Mouse (Mus musculus) MEL (cell line): ENCODE measurements at regions not wholly inside any gene's neighbourhood (a gene's known extent, or its start where the extent isn't known, plus 50 kb on each side); places are given as distances from the start of the nearest gene placed in this dataset.

ENCODE experiments used
- DNase-seq: peaks from one replicate; pipeline ENCODE4 v3.0.0; 2011; ENCODE audit warnings: low read depth, low spot score
- H3K27ac ChIP-seq: 2 replicates; pipeline ENCODE4 v1.5.1; 2012; ENCODE audit warnings: low read depth, mild to moderate bottlenecking, control low read depth, low read length, moderate library complexity; ENCODE audit not compliant: control insufficient read depth
- H3K27me3 ChIP-seq, 2 experiments: fragments of 150-350 bp in 1 of 2; sonication (generic) in 1 of 2; 2 replicates each; pipeline ENCODE4 v1.6.1; 2012; ENCODE audit warnings: low read length in 2 of 2, mild to moderate bottlenecking in 2 of 2, improper control_type of control experiment in 1 of 2, moderate library complexity in 1 of 2; ENCODE audit not compliant: insufficient read depth in 2 of 2, control insufficient read depth in 1 of 2
- H3K36me3 ChIP-seq, 2 experiments: 2 replicates each; pipeline ENCODE4 v1.6.1; 2012 to 2014; ENCODE audit warnings: low read length in 2 of 2, improper control_type of control experiment in 1 of 2, inconsistent platforms in 1 of 2, mild to moderate bottlenecking in 1 of 2; ENCODE audit not compliant: insufficient read depth in 2 of 2, control insufficient read depth in 1 of 2
- H3K4me1 ChIP-seq, 2 experiments: fragments of 150-350 bp in 1 of 2; sonication (generic) in 1 of 2; 2 replicates each; pipeline ENCODE4 v1.6.1; 2012; ENCODE audit warnings: low read length in 2 of 2, improper control_type of control experiment in 1 of 2, mild to moderate bottlenecking in 1 of 2; ENCODE audit not compliant: insufficient read depth in 2 of 2, control insufficient read depth in 1 of 2
- H3K4me3 ChIP-seq, 2 experiments: fragments of 150-350 bp in 1 of 2; sonication (generic) in 1 of 2; 2 replicates each; pipeline ENCODE4 v1.5.1; 2012; ENCODE audit warnings: low read depth in 2 of 2, low read length in 2 of 2, mild to moderate bottlenecking in 2 of 2, moderate library complexity in 2 of 2, control low read depth in 1 of 2, improper control_type of control experiment in 1 of 2; ENCODE audit not compliant: control insufficient read depth in 1 of 2, insufficient read depth in 1 of 2
- H3K79me2 ChIP-seq: 2 replicates; pipeline ENCODE4 v1.6.1; 2012; ENCODE audit warnings: mild to moderate bottlenecking, low read length, moderate library complexity; ENCODE audit not compliant: control insufficient read depth, poor library complexity, insufficient read depth
- H3K9ac ChIP-seq: 2 replicates; pipeline ENCODE4 v1.6.1; 2012; ENCODE audit warnings: low read depth, mild to moderate bottlenecking, control low read depth, low read length, moderate library complexity; ENCODE audit not compliant: control insufficient read depth, poor library complexity, severe bottlenecking
- H3K9me3 ChIP-seq: fragments of 150-350 bp; sonication (generic); replicated peaks from 2 replicates; pipeline ENCODE4 v1.6.1; 2012; ENCODE audit warnings: mild to moderate bottlenecking, low read length, improper control_type of control experiment, moderate library complexity; ENCODE audit not compliant: insufficient read depth
- BHLHE40 ChIP-seq: IDR thresholded peaks from 2 replicates; pipeline ENCODE4 v1.6.1; 2012; ENCODE audit warnings: low read depth, mild to moderate bottlenecking, inconsistent platforms, low read length, improper control_type of control experiment, borderline replicate concordance
- CHD1 ChIP-seq: IDR thresholded peaks from 2 replicates; pipeline ENCODE4 v1.6.1; 2012; ENCODE audit warnings: low read depth, mild to moderate bottlenecking, inconsistent platforms, low read length, improper control_type of control experiment
- E2F4 ChIP-seq: IDR thresholded peaks from 2 replicates; pipeline ENCODE4 v1.6.1; 2011; ENCODE audit warnings: low read depth, low read length, improper control_type of control experiment, borderline replicate concordance
- ELF1 ChIP-seq: IDR thresholded peaks from 2 replicates; pipeline ENCODE4 v1.6.1; 2014; ENCODE audit warnings: low read depth, mild to moderate bottlenecking, inconsistent platforms, low read length, improper control_type of control experiment, moderate library complexity
- EP300 ChIP-seq, 2 experiments: IDR thresholded peaks; 2 replicates each; pipeline ENCODE4 v1.6.1; 2011; ENCODE audit warnings: improper control_type of control experiment in 2 of 2, low read length in 2 of 2, low read depth in 1 of 2, mild to moderate bottlenecking in 1 of 2
- GATA1 ChIP-seq: IDR thresholded peaks from 2 replicates; pipeline ENCODE4 v1.6.1; 2011; ENCODE audit warnings: low read depth, low read length, improper control_type of control experiment
- HCFC1 ChIP-seq: IDR thresholded peaks from 2 replicates; pipeline ENCODE4 v1.6.1; 2012; ENCODE audit warnings: low read depth, mild to moderate bottlenecking, inconsistent platforms, low read length, improper control_type of control experiment, moderate library complexity
- KAT2A ChIP-seq: conservative IDR thresholded peaks from 2 replicates; pipeline ENCODE4 v1.6.1; 2012; ENCODE audit warnings: low read depth, low read length, improper control_type of control experiment, inconsistent platforms
- MAX ChIP-seq: IDR thresholded peaks from 2 replicates; pipeline ENCODE4 v1.6.1; 2011; ENCODE audit warnings: low read length, improper control_type of control experiment
- MEF2A ChIP-seq: IDR thresholded peaks from 2 replicates; pipeline ENCODE4 v1.6.1; 2014; ENCODE audit warnings: low read depth, mild to moderate bottlenecking, inconsistent platforms, low read length, improper control_type of control experiment; ENCODE audit not compliant: poor library complexity, insufficient replicate concordance, severe bottlenecking; ENCODE audit errors: extremely low read depth
- MYC ChIP-seq: IDR thresholded peaks from 2 replicates; pipeline ENCODE4 v1.6.1; 2011; ENCODE audit warnings: low read depth, mild to moderate bottlenecking, low read length, improper control_type of control experiment, moderate library complexity
- POLR2AphosphoS5 ChIP-seq: IDR thresholded peaks from 2 replicates; pipeline ENCODE4 v1.6.1; 2012; ENCODE audit warnings: low read depth, borderline replicate concordance, mild to moderate bottlenecking, inconsistent platforms, low read length, moderate library complexity, mixed read lengths
- RAD21 ChIP-seq: IDR thresholded peaks from 2 replicates; pipeline ENCODE4 v1.6.1; 2011; ENCODE audit warnings: mild to moderate bottlenecking, low read depth, low read length, improper control_type of control experiment
- RCOR1 ChIP-seq: IDR thresholded peaks from 2 replicates; pipeline ENCODE4 v1.6.1; 2012; ENCODE audit warnings: low read depth, mild to moderate bottlenecking, inconsistent platforms, low read length, improper control_type of control experiment
- TAL1 ChIP-seq: IDR thresholded peaks from 2 replicates; pipeline ENCODE4 v1.6.1; 2012; ENCODE audit warnings: mild to moderate bottlenecking, inconsistent platforms, low read length, moderate library complexity, mixed read lengths
- UBTF ChIP-seq: IDR thresholded peaks from 2 replicates; pipeline ENCODE4 v1.6.1; 2012; ENCODE audit warnings: low read depth, mild to moderate bottlenecking, inconsistent platforms, low read length, improper control_type of control experiment, moderate library complexity, borderline replicate concordance; ENCODE audit not compliant: insufficient read depth
- USF1 ChIP-seq: IDR thresholded peaks from 2 replicates; pipeline ENCODE4 v1.6.1; 2014; ENCODE audit warnings: low read depth, mild to moderate bottlenecking, inconsistent platforms, low read length, improper control_type of control experiment, moderate library complexity
- ZC3H11A ChIP-seq: IDR thresholded peaks from 2 replicates; pipeline ENCODE4 v1.6.1; 2012; ENCODE audit warnings: low read depth, mild to moderate bottlenecking, inconsistent platforms, low read length, improper control_type of control experiment
- ZMIZ1 ChIP-seq: IDR thresholded peaks from 2 replicates; pipeline ENCODE4 v1.6.1; 2012; ENCODE audit warnings: low read depth, mild to moderate bottlenecking, inconsistent platforms, low read length, improper control_type of control experiment, moderate library complexity

DNA sequence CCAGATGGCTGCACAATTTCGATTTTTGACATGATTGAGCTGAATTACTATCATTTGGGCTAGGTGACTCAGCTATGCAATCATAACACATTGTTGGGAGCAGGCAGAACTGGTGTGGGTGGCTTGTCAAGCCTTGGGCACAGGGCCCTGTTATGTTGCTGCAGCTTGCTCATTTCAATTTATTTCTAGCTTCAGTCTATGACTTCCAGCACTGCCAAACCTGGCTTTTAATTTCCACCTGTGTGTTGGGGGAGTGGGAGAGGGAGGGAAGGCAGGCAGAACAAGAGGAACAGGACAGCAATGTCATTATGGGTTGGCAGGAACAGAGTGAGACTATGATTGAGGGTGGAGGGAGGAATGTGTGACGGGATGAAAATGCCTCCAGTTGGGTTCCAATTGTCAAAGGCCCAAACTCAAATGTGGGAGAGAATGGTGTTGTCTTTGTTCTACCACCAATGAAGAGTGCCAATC is 102.0 kb upstream of the Agbl1 start:
- TF ChIP-seq KAT2A, result no peak
- TF ChIP-seq ELF1, result no peak
- TF ChIP-seq POLR2AphosphoS5, result no peak
- TF ChIP-seq BHLHE40, result no peak
- no peak for TF ChIP-seq USF1
- no peak for TF ChIP-seq ZC3H11A
- no peak for TF ChIP-seq MEF2A
- no peak for TF ChIP-seq RCOR1
- TF ChIP-seq MYC, result no peak
- no peak for TF ChIP-seq MAX
- no peak for TF ChIP-seq EP300 (IDR thresholded peaks at IDR 0.05; ENCODE audit: low read depth in 1 of 2, low read length in 2 of 2)
- TF ChIP-seq UBTF, result no peak
- TF ChIP-seq ZMIZ1, result no peak
- TF ChIP-seq E2F4, result no peak
- no peak for TF ChIP-seq GATA1
- no peak for TF ChIP-seq HCFC1
- TF ChIP-seq, all 39 proteins: peak for 0
- Histone ChIP-seq H3K27me3 (no peaks in the 10 kb centered on the region), H3K36me3 (no peaks in the 10 kb centered on the region), H3K27ac (no peak overlapping the region), H3K9ac (no peak overlapping the region), H3K4me3 (no peak overlapping the region), H3K4me1 (no peaks in the 10 kb centered on the region), H3K79me2 (no peaks in the 10 kb centered on the region), H3K9me3 (no peaks in the 10 kb centered on the region)
- DNase-seq, result no peak

DNA sequence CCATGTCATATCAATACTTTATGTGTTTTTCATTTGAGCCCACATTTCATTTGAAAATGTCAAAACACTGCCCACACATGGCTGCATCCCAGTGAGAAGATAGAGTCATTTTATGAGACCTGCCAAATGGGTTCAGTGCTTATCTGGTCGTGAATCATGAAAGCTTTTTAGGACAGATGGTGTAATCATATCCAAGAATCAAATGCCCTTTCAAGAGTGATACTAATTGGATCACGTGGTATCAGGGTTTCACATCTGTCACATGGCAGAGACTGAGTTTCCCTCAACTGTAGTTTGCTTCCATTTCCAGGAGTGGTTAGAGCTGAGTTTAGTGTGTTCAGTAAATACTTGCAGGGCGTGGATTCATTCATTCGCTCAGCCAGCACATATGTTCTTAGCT is 87.2 kb upstream of the Agbl1 start:
- H3K27ac ChIP-seq, result no peak overlapping the region
- DNase-seq, result no peak
- TF ChIP-seq TAL1 (no peak), ZMIZ1 (no peak), RAD21 (no peak), USF1 (no peak), CHD1 (no peak)
- no peaks in the 10 kb centered on the region for H3K9me3 ChIP-seq
- no peaks in the 10 kb centered on the region for H3K79me2 ChIP-seq
- no peak overlapping the region for H3K9ac ChIP-seq
- H3K27me3 ChIP-seq, result no peaks in the 10 kb centered on the region
- no peaks in the 10 kb centered on the region for H3K4me1 ChIP-seq
- H3K4me3 ChIP-seq, result no peak overlapping the region
- H3K36me3 ChIP-seq, result no peaks in the 10 kb centered on the region
